In genomic region chr2:31787029-31787428, GRCm38 (mm10) we compare ENCODE assay signal across 10 mouse cellular contexts. TPM values are rescaled to one million over a fixed set of nuclear protein-coding genes. Genes with fewer than 3 reads are reported as not detected.
DNase-seq lines count a peak whose midpoint lies in the region; ATAC-seq and TF ChIP-seq lines count a peak whose summit lies in the region.
"Had no signal": no experiment of that assay in that cellular context is flagged by ENCODE, and none has a peak within 500 bp of the region (broad histone marks: within the 10 kb centered on the region; RNA-seq: fewer than 3 reads in every experiment).

No protein-coding gene starts in this region.

- H3K36me3 ChIP-seq in intestine, embryonic 14.5 days (ENCODE audit: control insufficient read depth, insufficient read depth, low read length), result peaks cover 97% of the 10 kb centered on the region
- H3K36me3 ChIP-seq in intestine, embryonic 16.5 days (ENCODE audit: control insufficient read depth, insufficient read depth, low read length), result peaks cover 35% of the 10 kb centered on the region
- peaks cover 94% of the 10 kb centered on the region for H3K36me3 ChIP-seq in embryonic facial prominence, embryonic 14.5 days (ENCODE audit: control insufficient read depth, insufficient read depth, low read length)
- H3K36me3 ChIP-seq in intestine, embryonic 15.5 days, result peaks cover 52% of the 10 kb centered on the region
- peaks cover 99% of the 10 kb centered on the region for H3K36me3 ChIP-seq in limb, embryonic 10.5 days

- no peaks in the 10 kb centered on the region for H3K9me3 ChIP-seq in intestine, embryonic 14.5 days (ENCODE audit: control insufficient read depth, low read length)
- H3K9me3 ChIP-seq in intestine, embryonic 16.5 days (ENCODE audit: control insufficient read depth, low read length), result no peaks in the 10 kb centered on the region
- H3K9me3 ChIP-seq in embryonic facial prominence, embryonic 14.5 days (ENCODE audit: control insufficient read depth, low read length), result no peaks in the 10 kb centered on the region
- no peaks in the 10 kb centered on the region for H3K9me3 ChIP-seq in intestine, embryonic 15.5 days
- no peaks in the 10 kb centered on the region for H3K9me3 ChIP-seq in limb, embryonic 10.5 days (replicated peaks)
- H3K9me3 ChIP-seq: embryonic facial prominence, embryonic 13.5 days had no signal

- ATAC-seq in intestine, embryonic 14.5 days (replicated peaks; ENCODE audit: low FRiP score, low TSS enrichment, low read depth), result no peak; the same call in 1 of the 2 replicates
- no peak for ATAC-seq in intestine, embryonic 16.5 days
- ATAC-seq in embryonic facial prominence, embryonic 14.5 days (ENCODE audit: low read depth), result 0 out of 2 replicates have a peak, but pooled peaks have one; percentile 27
- 0 out of 2 replicates have a peak, but pooled peaks have one; percentile 51 for ATAC-seq in intestine, embryonic 15.5 days

- H3K9ac ChIP-seq in intestine, embryonic 14.5 days (ENCODE audit: low read length), result no peak overlapping the region
- H3K9ac ChIP-seq in intestine, embryonic 16.5 days (ENCODE audit: low read depth, low read length), result no peak overlapping the region
- no peak overlapping the region for H3K9ac ChIP-seq in embryonic facial prominence, embryonic 14.5 days (ENCODE audit: low read depth, low read length)
- H3K9ac ChIP-seq in intestine, embryonic 15.5 days, result no peak overlapping the region
- H3K9ac ChIP-seq: embryonic facial prominence, embryonic 13.5 days had no signal

- WGBS in intestine, embryonic 14.5 days, result 19% methylated on average over 7 of the region's 7 CpGs
- 16% methylated on average over 7 of the region's 7 CpGs for WGBS in intestine, embryonic 16.5 days
- 28% methylated on average over 7 of the region's 7 CpGs for WGBS in bone marrow, adult 2 months
- WGBS in embryonic facial prominence, embryonic 14.5 days, result 14% methylated on average over 7 of the region's 7 CpGs
- 19% methylated on average over 7 of the region's 7 CpGs for WGBS in intestine, embryonic 15.5 days
- WGBS in limb, embryonic 10.5 days, result 31% methylated on average over 7 of the region's 7 CpGs

- no peak overlapping the region for H3K4me3 ChIP-seq in intestine, embryonic 14.5 days (ENCODE audit: low read depth, low read length)
- H3K4me3 ChIP-seq in intestine, embryonic 16.5 days (ENCODE audit: low read length), result no peak overlapping the region
- no peak overlapping the region for H3K4me3 ChIP-seq in bone marrow, adult 2 months (replicated peaks; ENCODE audit: control insufficient read depth, low read depth, low read length)
- no peak overlapping the region for H3K4me3 ChIP-seq in embryonic facial prominence, embryonic 14.5 days (ENCODE audit: low read depth, low read length)
- no peak overlapping the region for H3K4me3 ChIP-seq in intestine, embryonic 15.5 days (replicated peaks)
- H3K4me3 ChIP-seq in limb, embryonic 10.5 days, result no peak overlapping the region
- H3K4me3 ChIP-seq: embryonic facial prominence, embryonic 13.5 days; myocyte had no signal

- no peak overlapping the region for H3K4me2 ChIP-seq in intestine, embryonic 14.5 days (ENCODE audit: low read length)
- H3K4me2 ChIP-seq in intestine, embryonic 16.5 days (ENCODE audit: low read depth, low read length), result no peak overlapping the region
- no peak overlapping the region for H3K4me2 ChIP-seq in embryonic facial prominence, embryonic 14.5 days (ENCODE audit: low read depth, low read length)
- no peak overlapping the region for H3K4me2 ChIP-seq in intestine, embryonic 15.5 days (replicated peaks)
- H3K4me2 ChIP-seq: embryonic facial prominence, embryonic 13.5 days had no signal

- no peak overlapping the region for H3K27ac ChIP-seq in intestine, embryonic 14.5 days (ENCODE audit: low read depth)
- H3K27ac ChIP-seq in intestine, embryonic 16.5 days (ENCODE audit: low read length), result no peak overlapping the region
- no peak overlapping the region for H3K27ac ChIP-seq in bone marrow, adult 2 months (ENCODE audit: control insufficient read depth, insufficient read depth, low read depth, low read length, poor library complexity)
- H3K27ac ChIP-seq in embryonic facial prominence, embryonic 14.5 days (replicated peaks; ENCODE audit: low read depth, low read length), result no peak overlapping the region
- H3K27ac ChIP-seq in intestine, embryonic 15.5 days, result no peak overlapping the region
- no peak overlapping the region for H3K27ac ChIP-seq in limb, embryonic 10.5 days
- H3K27ac ChIP-seq: embryonic facial prominence, embryonic 13.5 days had no signal

- no peaks in the 10 kb centered on the region for H3K4me1 ChIP-seq in intestine, embryonic 14.5 days (replicated peaks; ENCODE audit: control insufficient read depth, insufficient read depth, low read length)
- H3K4me1 ChIP-seq in intestine, embryonic 16.5 days (ENCODE audit: control insufficient read depth, insufficient read depth, low read length), result no peaks in the 10 kb centered on the region
- no peaks in the 10 kb centered on the region for H3K4me1 ChIP-seq in bone marrow, adult 2 months (ENCODE audit: control insufficient read depth, insufficient read depth, low read length)
- no peaks in the 10 kb centered on the region for H3K4me1 ChIP-seq in embryonic facial prominence, embryonic 14.5 days (ENCODE audit: control insufficient read depth, insufficient read depth, low read length)
- no peaks in the 10 kb centered on the region for H3K4me1 ChIP-seq in intestine, embryonic 15.5 days (replicated peaks)
- H3K4me1 ChIP-seq in limb, embryonic 10.5 days, result peaks cover 1% of the 10 kb centered on the region; the same call in 1 of the 2 replicates
- H3K4me1 ChIP-seq: embryonic facial prominence, embryonic 13.5 days had no signal

- peak; percentile 92 for TF ChIP-seq CTCF in bone marrow, adult 2 months (IDR thresholded peaks at IDR 0.05; ENCODE audit: control insufficient read depth, insufficient read depth, low read length)

- no peak for TF ChIP-seq POLR2A in bone marrow, adult 2 months (IDR thresholded peaks at IDR 0.05; ENCODE audit: borderline replicate concordance, control insufficient read depth, low read depth, low read length)

- DNase-seq in intestine, embryonic 14.5 days (ENCODE audit: low spot score), result peak; percentile 93
- DNase-seq in embryonic facial prominence, embryonic 14.5 days (ENCODE audit: low spot score), result peak; percentile 84
- peak; percentile 89 for DNase-seq in limb, embryonic 10.5 days (ENCODE audit: low spot score)
- peak; percentile 74 for DNase-seq in ovary, postnatal 14 days (ENCODE audit: low spot score)
- peak; percentile 57 to 85 for DNase-seq in thymus, postnatal 10 days (ENCODE audit: low spot score in 2 of 2)

- no peaks in the 10 kb centered on the region for H3K27me3 ChIP-seq in intestine, embryonic 14.5 days (replicated peaks; ENCODE audit: control insufficient read depth, insufficient read depth, low read length)
- H3K27me3 ChIP-seq in intestine, embryonic 16.5 days (replicated peaks; ENCODE audit: control insufficient read depth, insufficient read depth, low read length), result no peaks in the 10 kb centered on the region
- no peaks in the 10 kb centered on the region for H3K27me3 ChIP-seq in embryonic facial prominence, embryonic 14.5 days (replicated peaks; ENCODE audit: control insufficient read depth, insufficient read depth, low read length)
- no peaks in the 10 kb centered on the region for H3K27me3 ChIP-seq in intestine, embryonic 15.5 days (replicated peaks)
- H3K27me3 ChIP-seq in limb, embryonic 10.5 days (ENCODE audit: low read depth, poor library complexity, severe bottlenecking), result no peaks in the 10 kb centered on the region
- H3K27me3 ChIP-seq: embryonic facial prominence, embryonic 13.5 days had no signal

RNA-seq across cellular contexts. Expression of gene Qrfp, which starts 23.4 kb away (rescaled TPM):
- 0.05 TPM in 1 of 2 replicates, not detected in the other for polyA plus RNA-seq in intestine, embryonic 14.5 days (2014; fragmentation: Nextera tagmentation; extraction: Ambion mirVana)
- polyA plus RNA-seq in intestine, embryonic 16.5 days (2015; fragmentation: Nextera tagmentation; extraction: Ambion mirVana), result 0.07 TPM in 1 of 2 replicates, not detected in the other
- 0.85 TPM in 1 of 2 replicates, not detected in the other for polyA plus RNA-seq in bone marrow, adult 2 months (2011; ENCODE audit: insufficient read depth, insufficient read length, low replicate concordance, missing spikeins)
- 0.10 and 0.22 TPM in 2 replicates for polyA plus RNA-seq in embryonic facial prominence, embryonic 14.5 days (2014; fragmentation: Nextera tagmentation; extraction: Ambion mirVana)
- polyA plus RNA-seq in intestine, embryonic 15.5 days (2015; fragmentation: Nextera tagmentation; extraction: Ambion mirVana), result 0.05 TPM in 2 replicates
- 0.06 and 0.23 TPM in 2 replicates for polyA plus RNA-seq in limb, embryonic 10.5 days (2016; fragmentation: Nextera tagmentation; extraction: Ambion mirVana)

RNA-seq across cellular contexts. Expression of gene Fibcd1, which starts 58.8 kb away (rescaled TPM):
- 0.43 and 0.46 TPM in 2 replicates for polyA plus RNA-seq in intestine, embryonic 14.5 days (2014; fragmentation: Nextera tagmentation; extraction: Ambion mirVana)
- polyA plus RNA-seq in intestine, embryonic 16.5 days (2015; fragmentation: Nextera tagmentation; extraction: Ambion mirVana), result 0.70 and 0.77 TPM in 2 replicates
- polyA plus RNA-seq in bone marrow, adult 2 months (2011; ENCODE audit: insufficient read depth, insufficient read length, low replicate concordance, missing spikeins), result not detected in 2 replicates
- polyA plus RNA-seq in embryonic facial prominence, embryonic 14.5 days (2014; fragmentation: Nextera tagmentation; extraction: Ambion mirVana), result 0.19 and 0.29 TPM in 2 replicates
- 0.46 and 0.67 TPM in 2 replicates for polyA plus RNA-seq in intestine, embryonic 15.5 days (2015; fragmentation: Nextera tagmentation; extraction: Ambion mirVana)
- 0.04 and 0.13 TPM in 2 replicates for polyA plus RNA-seq in limb, embryonic 10.5 days (2016; fragmentation: Nextera tagmentation; extraction: Ambion mirVana)

Comparison
In these comparisons a context has a peak if more than half of its experiments do, and no peak if none do; other contexts are left out.
1. ATAC-seq: peak in embryonic facial prominence, embryonic 14.5 days (single experiment) and intestine, embryonic 15.5 days (single experiment); none in intestine, embryonic 14.5 days (single experiment) and intestine, embryonic 16.5 days (single experiment).
2. Peak in every context shown above with its lines, with median percentiles within 50 percentile points of each other: DNase-seq.